Mouse (Mus musculus): ENCODE data around the gene Nsf. TPM values are rescaled to one million over a fixed set of nuclear protein-coding genes. Genes with fewer than 3 reads are reported as not detected.

The Nsf gene
- total and polyA plus RNA-seq, 3 experiments, result 37.9 to 40.2 TPM; not detected in 1

DNA sequence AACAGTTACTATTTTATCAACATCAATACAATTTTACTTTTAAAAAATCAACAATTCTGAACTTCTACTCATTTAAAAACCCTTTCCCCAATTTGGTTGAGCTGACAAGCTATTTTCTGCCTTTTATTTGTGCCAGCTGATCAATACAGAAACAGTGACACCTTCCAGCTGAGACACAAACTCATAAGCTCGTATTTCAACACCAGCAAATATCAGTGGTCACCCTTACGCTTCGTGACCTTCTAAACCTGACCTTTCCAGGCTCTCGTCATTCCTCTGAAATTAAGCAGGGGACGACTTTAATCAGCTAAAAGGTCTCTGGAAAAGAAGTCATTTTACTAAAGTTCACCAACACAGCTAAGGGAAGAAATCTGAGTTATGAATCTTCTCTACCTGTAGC lies 86.2 kb downstream of the Nsf start:
- no peak for TF ChIP-seq NRF1 (IDR thresholded peaks at IDR 0.05; ENCODE audit: insufficient read depth, low read depth, low read length, poor library complexity, severe bottlenecking)
- no peak for TF ChIP-seq MEF2A (IDR thresholded peaks at IDR 0.05; ENCODE audit: extremely low read depth, insufficient replicate concordance, low read depth, low read length, poor library complexity, severe bottlenecking)
- TF ChIP-seq MYC (IDR thresholded peaks at IDR 0.05; ENCODE audit: low read depth, low read length), result no peak
- no peak for TF ChIP-seq MYB (IDR thresholded peaks at IDR 0.05; ENCODE audit: low read depth, low read length)
- no peak for TF ChIP-seq HCFC1 (IDR thresholded peaks at IDR 0.05; ENCODE audit: low read depth, low read length)
- no peak for TF ChIP-seq ZNF384 (IDR thresholded peaks at IDR 0.05; ENCODE audit: low read depth, low read length)
- TF ChIP-seq RAD21 (IDR thresholded peaks at IDR 0.05; ENCODE audit: low read depth, low read length), result no peak
- no peak for TF ChIP-seq CHD1 (IDR thresholded peaks at IDR 0.05; ENCODE audit: low read depth, low read length)
- no peak for TF ChIP-seq GATA1 (IDR thresholded peaks at IDR 0.05; ENCODE audit: low read depth, low read length)
- TF ChIP-seq MAX (IDR thresholded peaks at IDR 0.05; ENCODE audit: low read length), result no peak
- no peak for TF ChIP-seq CHD2 (IDR thresholded peaks at IDR 0.05; ENCODE audit: low read length)

DNA sequence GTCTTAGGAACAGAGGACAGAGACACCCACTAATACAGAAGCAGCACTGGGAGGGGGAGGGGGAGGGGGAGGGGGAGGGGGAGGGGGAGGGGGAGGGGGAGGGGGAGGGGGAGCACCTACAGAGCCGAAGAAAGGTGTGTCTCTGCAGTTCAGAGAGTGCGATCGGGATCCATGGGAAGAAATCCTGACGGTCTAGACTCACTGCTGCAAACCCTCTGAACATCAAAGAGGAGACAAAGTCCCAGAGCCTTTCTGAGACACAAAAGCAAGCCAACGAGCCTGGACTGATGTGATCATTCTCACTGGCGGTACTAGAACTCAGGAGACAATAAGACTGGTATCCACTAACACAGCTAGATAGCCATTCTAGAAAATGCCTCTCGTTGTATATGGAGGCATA lies 88.5 kb downstream of the Nsf start:
- no peak overlapping the region for H3K4me3 ChIP-seq (ENCODE audit: control insufficient read depth in 1 of 2, insufficient read depth in 1 of 2, low read depth in 2 of 2, low read length in 2 of 2)
- no peak overlapping the region for H3K27ac ChIP-seq (ENCODE audit: control insufficient read depth, low read depth, low read length)
- H3K79me2 ChIP-seq (ENCODE audit: control insufficient read depth, insufficient read depth, low read length, poor library complexity), result no peaks in the 10 kb centered on the region
- no peaks in the 10 kb centered on the region for H3K27me3 ChIP-seq (ENCODE audit: control insufficient read depth in 1 of 2, insufficient read depth in 2 of 2, low read length in 2 of 2)
- no peaks in the 10 kb centered on the region for H3K9me3 ChIP-seq (replicated peaks; ENCODE audit: insufficient read depth, low read length)
- peaks cover 4% of the 10 kb centered on the region in 2 experiments; a peak in 2 of 4 replicates for H3K4me1 ChIP-seq (ENCODE audit: control insufficient read depth in 1 of 2, insufficient read depth in 2 of 2, low read length in 2 of 2)
- DNase-seq (ENCODE audit: low read depth, low spot score), result no peak
- H3K9ac ChIP-seq (ENCODE audit: control insufficient read depth, low read depth, low read length, poor library complexity, severe bottlenecking), result no peak overlapping the region
- H3K36me3 ChIP-seq (ENCODE audit: control insufficient read depth in 1 of 2, insufficient read depth in 2 of 2, low read length in 2 of 2), result peaks cover 0 to 6% of the 10 kb centered on the region in 2 experiments
- no peak for TF ChIP-seq CHD1 (IDR thresholded peaks at IDR 0.05; ENCODE audit: low read depth, low read length)
- no peak for TF ChIP-seq SMC3 (IDR thresholded peaks at IDR 0.05; ENCODE audit: low read depth, low read length)
- no peak for TF ChIP-seq MAX (IDR thresholded peaks at IDR 0.05; ENCODE audit: low read length)
- no peak for TF ChIP-seq TAL1 (IDR thresholded peaks at IDR 0.05; ENCODE audit: low read length)
- TF ChIP-seq RAD21 (IDR thresholded peaks at IDR 0.05; ENCODE audit: low read depth, low read length), result no peak
- no peak for TF ChIP-seq USF2 (IDR thresholded peaks at IDR 0.05; ENCODE audit: borderline replicate concordance in 1 of 2, insufficient read depth in 1 of 2, low read depth in 1 of 2, low read length in 2 of 2)
- TF ChIP-seq RCOR1 (IDR thresholded peaks at IDR 0.05; ENCODE audit: low read depth, low read length), result no peak
- TF ChIP-seq BHLHE40 (IDR thresholded peaks at IDR 0.05; ENCODE audit: borderline replicate concordance, low read depth, low read length), result no peak
- no peak for TF ChIP-seq TBP (IDR thresholded peaks at IDR 0.05; ENCODE audit: low read depth, low read length)
- TF ChIP-seq NELFE (IDR thresholded peaks at IDR 0.05; ENCODE audit: low read depth, low read length), result no peak
- no peak for TF ChIP-seq ELF1 (IDR thresholded peaks at IDR 0.05; ENCODE audit: low read depth, low read length)
- no peak for TF ChIP-seq GATA1 (IDR thresholded peaks at IDR 0.05; ENCODE audit: low read depth, low read length)
- no peak for TF ChIP-seq UBTF (IDR thresholded peaks at IDR 0.05; ENCODE audit: borderline replicate concordance, insufficient read depth, low read depth, low read length)

More for the DNA sequence above, 86.2 kb downstream of the Nsf start:
- Histone ChIP-seq H3K9me3 (replicated peaks; ENCODE audit: insufficient read depth, low read length) (no peaks in the 10 kb centered on the region), H3K36me3 (ENCODE audit: control insufficient read depth in 1 of 2, insufficient read depth in 2 of 2, low read length in 2 of 2) (no peaks in the 10 kb centered on the region; a peak in 2 of 4 replicates), H3K27me3 (ENCODE audit: control insufficient read depth in 1 of 2, insufficient read depth in 2 of 2, low read length in 2 of 2) (no peaks in the 10 kb centered on the region), H3K27ac (ENCODE audit: control insufficient read depth, low read depth, low read length) (no peak overlapping the region), H3K9ac (ENCODE audit: control insufficient read depth, low read depth, low read length, poor library complexity, severe bottlenecking) (no peak overlapping the region), H3K4me3 (ENCODE audit: control insufficient read depth in 1 of 2, insufficient read depth in 1 of 2, low read depth in 2 of 2, low read length in 2 of 2) (no peak overlapping the region), H3K79me2 (ENCODE audit: control insufficient read depth, insufficient read depth, low read length, poor library complexity) (no peaks in the 10 kb centered on the region), H3K4me1 (ENCODE audit: control insufficient read depth in 1 of 2, insufficient read depth in 2 of 2, low read length in 2 of 2) (no peaks in the 10 kb centered on the region)
- DNase-seq (ENCODE audit: low read depth, low spot score), result no peak
